Mouse (Mus musculus): ENCODE data around the gene Limch1. TPM values are rescaled to one million over a fixed set of nuclear protein-coding genes. Genes with fewer than 3 reads are reported as not detected.

The Limch1 gene
- polyA plus RNA-seq, 1 experiment from 2014 or later: 35.1 TPM

DNA sequence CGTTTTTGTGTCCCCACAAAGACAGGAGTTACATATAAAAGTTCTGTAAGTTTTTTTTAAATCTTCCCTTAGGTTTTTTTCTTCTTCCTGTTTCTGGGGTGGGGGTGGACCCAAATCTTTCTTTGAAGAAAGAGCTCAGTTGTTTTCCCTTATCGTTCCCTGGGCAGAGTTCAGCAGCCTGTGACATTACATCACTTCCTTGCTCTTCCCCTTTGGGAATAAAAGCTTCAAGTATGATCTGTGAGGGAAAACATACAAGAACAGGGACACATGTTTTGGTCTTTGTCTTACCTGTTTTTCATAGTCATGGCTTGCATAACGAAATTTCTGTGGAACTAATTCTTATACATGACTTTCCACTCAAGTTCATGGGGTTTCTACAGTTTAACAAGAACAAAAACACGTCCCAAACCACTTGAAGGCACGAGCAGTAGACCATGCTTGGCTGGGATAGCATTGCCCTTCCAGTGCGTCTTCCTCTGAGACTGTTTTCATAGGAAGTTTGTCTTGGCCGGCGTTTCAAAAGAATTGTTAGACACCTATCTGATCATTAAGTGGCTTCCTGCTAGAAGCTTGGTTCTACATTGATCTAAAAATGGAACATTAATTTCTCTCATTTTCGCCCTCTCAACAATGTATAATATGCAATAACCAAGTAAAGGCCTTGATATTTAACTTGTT is 150.0 kb downstream of the Limch1 start:
- 64% methylated on average over 9 of the region's 9 CpGs for WGBS
- H3K27ac ChIP-seq: no peak overlapping the region
- H3K4me1 ChIP-seq: 0 out of 2 replicates have a peak, but pooled peaks cover 2% of the 10 kb centered on the region
- no peaks in the 10 kb centered on the region for H3K9me3 ChIP-seq (replicated peaks)
- no peak overlapping the region for H3K4me3 ChIP-seq (replicated peaks)
- no peak overlapping the region for H3K4me2 ChIP-seq
- no peak for ATAC-seq (replicated peaks; ENCODE audit: low FRiP score)
- no peaks in the 10 kb centered on the region for H3K36me3 ChIP-seq
- no peaks in the 10 kb centered on the region for H3K27me3 ChIP-seq
- no peak overlapping the region for H3K9ac ChIP-seq

DNA sequence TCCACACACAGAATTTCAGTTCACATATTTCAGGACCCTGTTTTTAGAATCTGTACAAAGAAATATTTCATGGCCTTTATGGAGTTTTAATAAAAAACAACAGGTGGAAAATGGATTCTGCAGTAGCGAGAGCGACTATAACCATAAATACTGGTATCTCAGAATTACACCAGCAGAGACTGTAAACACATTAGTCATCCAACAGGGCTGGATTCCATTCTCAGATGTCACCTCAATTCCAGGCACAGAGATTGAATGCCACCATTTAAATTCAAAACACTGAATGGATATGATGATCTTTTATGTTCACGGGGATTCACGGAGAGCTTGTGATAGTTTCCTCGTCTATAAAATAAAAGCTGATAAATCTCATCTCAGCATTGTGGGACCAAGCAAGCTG is 152.0 kb downstream of the Limch1 start:
- H3K36me3 ChIP-seq: no peaks in the 10 kb centered on the region
- 75% methylated on average over 5 of the region's 5 CpGs for WGBS
- H3K4me3 ChIP-seq (replicated peaks): no peak overlapping the region
- no peak overlapping the region for H3K27ac ChIP-seq
- H3K9me3 ChIP-seq (replicated peaks): no peaks in the 10 kb centered on the region
- no peak overlapping the region for H3K9ac ChIP-seq
- no peak overlapping the region for H3K4me2 ChIP-seq
- ATAC-seq (replicated peaks; ENCODE audit: low FRiP score): no peak
- no peaks in the 10 kb centered on the region for H3K27me3 ChIP-seq
- 0 out of 2 replicates have a peak, but pooled peaks cover 2% of the 10 kb centered on the region for H3K4me1 ChIP-seq

DNA sequence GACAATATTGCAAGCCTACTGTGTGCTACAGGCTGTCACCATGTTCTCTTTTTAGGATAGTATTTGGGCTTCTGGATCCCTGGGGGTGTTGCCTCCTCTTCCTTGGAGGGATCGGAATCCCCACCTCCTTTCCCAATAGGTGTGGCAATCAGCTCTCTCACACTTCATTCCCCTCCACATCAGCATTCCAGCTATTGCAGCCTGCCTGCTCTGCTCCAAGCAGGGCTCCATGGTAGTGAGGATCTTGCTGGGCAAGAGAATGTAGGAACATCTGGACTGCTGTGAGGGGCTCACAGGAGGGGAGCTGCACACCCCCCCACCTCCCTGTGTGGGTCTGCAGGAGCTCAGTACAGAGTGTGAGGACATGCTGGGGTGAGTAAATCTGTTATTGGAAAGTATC is 152.6 kb downstream of the Limch1 start:
- H3K4me3 ChIP-seq (replicated peaks): no peak overlapping the region
- ATAC-seq (replicated peaks; ENCODE audit: low FRiP score): no peak

DNA sequence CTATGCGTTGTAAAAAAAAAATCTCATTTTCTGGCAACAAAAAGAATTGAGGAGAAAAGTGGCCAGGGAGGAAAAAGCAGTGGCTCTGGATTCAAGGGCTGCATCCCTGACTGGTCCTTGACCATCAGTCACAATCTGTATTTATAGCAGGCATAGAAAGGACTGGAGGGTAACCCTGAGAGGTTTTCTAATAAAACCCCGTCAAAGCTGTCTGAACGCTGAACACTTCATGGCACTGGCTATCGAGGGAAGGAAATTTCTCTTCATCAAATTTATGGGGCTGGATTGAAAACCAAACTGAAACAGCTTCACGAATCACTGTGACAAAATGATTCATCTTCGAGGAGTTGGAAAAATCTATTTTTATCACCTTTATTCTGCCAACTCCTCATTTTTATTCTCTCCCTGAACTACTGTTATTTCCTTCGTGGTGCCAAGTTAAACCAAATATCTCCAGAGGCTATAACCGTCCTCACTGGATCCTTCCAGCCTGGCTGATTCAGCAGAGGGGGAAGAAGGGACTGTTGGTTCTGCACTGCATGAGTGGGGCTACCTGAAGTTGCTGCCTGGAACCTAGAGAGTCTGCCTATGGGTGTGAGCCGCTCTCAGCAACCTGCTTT is 153.3 kb downstream of the Limch1 start:
- Histone ChIP-seq H3K27me3 (no peaks in the 10 kb centered on the region), H3K27ac (no peak overlapping the region), H3K9ac (no peak overlapping the region), H3K36me3 (no peaks in the 10 kb centered on the region), H3K4me3 (replicated peaks) (no peak overlapping the region), H3K4me2 (no peak overlapping the region), H3K9me3 (replicated peaks) (no peaks in the 10 kb centered on the region), H3K4me1 (0 out of 2 replicates have a peak, but pooled peaks cover 2% of the 10 kb centered on the region)
- 59% methylated on average over 9 of the region's 9 CpGs for WGBS
- ATAC-seq (replicated peaks; ENCODE audit: low FRiP score): no peak

More for the DNA sequence above, 152.6 kb downstream of the Limch1 start:
- Histone ChIP-seq H3K4me2 (no peak overlapping the region), H3K27me3 (no peaks in the 10 kb centered on the region), H3K9me3 (replicated peaks) (no peaks in the 10 kb centered on the region), H3K4me1 (0 out of 2 replicates have a peak, but pooled peaks cover 2% of the 10 kb centered on the region), H3K36me3 (no peaks in the 10 kb centered on the region), H3K9ac (no peak overlapping the region), H3K27ac (no peak overlapping the region)
- 88% methylated on average over 1 of the region's 1 CpGs for WGBS

DNA sequence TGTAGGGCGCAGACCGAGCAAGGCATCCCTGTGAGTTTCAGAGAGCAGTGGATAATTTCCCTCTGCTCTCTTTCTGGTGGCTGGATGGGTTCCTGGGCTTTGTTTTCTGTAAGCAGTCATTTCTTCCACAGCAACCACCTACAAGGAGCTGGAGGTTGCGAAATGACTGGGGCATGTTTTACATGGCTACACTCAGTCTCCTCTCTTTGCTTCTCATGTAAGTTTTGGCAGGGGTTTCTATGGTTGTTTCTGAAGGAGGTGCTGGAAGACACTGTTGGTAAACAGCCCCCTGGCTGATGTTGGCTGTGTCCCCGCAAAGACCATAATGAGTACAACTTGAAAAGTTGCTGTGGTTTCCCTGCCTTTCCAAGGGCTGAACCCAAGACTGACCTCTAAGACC is 155.5 kb downstream of the Limch1 start:
- H3K4me3 ChIP-seq (replicated peaks): no peak overlapping the region
- H3K4me1 ChIP-seq: 0 out of 2 replicates have a peak, but pooled peaks cover 7% of the 10 kb centered on the region
- no peak overlapping the region for H3K9ac ChIP-seq
- H3K4me2 ChIP-seq: no peak overlapping the region
- ATAC-seq (replicated peaks; ENCODE audit: low FRiP score): no peak
- no peak overlapping the region for H3K27ac ChIP-seq
- 94% methylated on average over 4 of the region's 4 CpGs for WGBS
- no peaks in the 10 kb centered on the region for H3K9me3 ChIP-seq (replicated peaks)
- no peaks in the 10 kb centered on the region for H3K27me3 ChIP-seq
- H3K36me3 ChIP-seq: no peaks in the 10 kb centered on the region

DNA sequence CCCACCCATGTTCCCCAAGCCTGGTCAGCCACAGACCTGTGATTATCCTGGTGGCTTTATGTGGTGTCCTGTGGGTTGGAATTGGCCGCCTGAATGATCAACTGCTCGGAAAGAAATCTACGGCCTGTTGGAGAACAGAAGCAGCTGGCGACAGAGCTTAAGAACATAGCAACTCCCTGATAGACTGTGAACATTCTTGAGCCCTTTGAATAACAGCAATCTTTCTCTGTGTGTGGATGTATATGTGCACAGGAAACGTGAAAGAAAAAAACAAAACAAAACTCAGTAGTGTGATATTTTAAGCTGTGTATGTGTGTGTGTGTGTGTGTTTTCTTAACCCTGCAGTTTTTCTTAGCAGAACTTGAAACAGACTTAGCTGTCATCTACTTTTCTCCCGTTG is 159.2 kb downstream of the Limch1 start:
- no peak overlapping the region for H3K4me2 ChIP-seq
- H3K36me3 ChIP-seq: no peaks in the 10 kb centered on the region
- H3K4me1 ChIP-seq: 0 out of 2 replicates have a peak, but pooled peaks cover 7% of the 10 kb centered on the region
- 34% methylated on average over 6 of the region's 6 CpGs for WGBS
- no peak for ATAC-seq (replicated peaks; ENCODE audit: low FRiP score)
- no peaks in the 10 kb centered on the region for H3K27me3 ChIP-seq
- H3K9me3 ChIP-seq (replicated peaks): no peaks in the 10 kb centered on the region
- no peak overlapping the region for H3K4me3 ChIP-seq (replicated peaks)
- peak overlapping the region; percentile 16; the same call in 1 of the 2 replicates for H3K27ac ChIP-seq
- no peak overlapping the region for H3K9ac ChIP-seq

DNA sequence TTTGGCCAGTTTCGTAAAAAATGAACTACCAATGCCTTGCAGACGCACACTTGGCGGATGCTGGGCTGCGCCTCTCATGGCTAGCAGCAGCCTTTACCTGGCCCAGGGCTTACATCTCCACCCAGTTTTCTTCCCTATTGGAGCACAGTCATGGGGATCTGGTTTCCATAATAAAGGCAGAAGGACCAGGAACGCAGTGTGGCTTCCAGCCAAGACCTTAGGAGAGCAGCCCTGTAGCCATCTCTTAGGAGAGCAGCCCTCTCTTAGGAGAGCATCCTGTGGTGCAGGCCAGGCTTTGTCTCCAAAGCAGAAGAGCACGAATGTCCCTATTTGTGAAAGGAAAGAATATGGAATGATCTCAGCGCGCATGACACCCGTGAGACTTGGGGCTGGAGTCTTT is 163.3 kb downstream of the Limch1 start:
- Histone ChIP-seq H3K4me3 (replicated peaks) (no peak overlapping the region), H3K9ac (no peak overlapping the region), H3K4me1 (0 out of 2 replicates have a peak, but pooled peaks cover 7% of the 10 kb centered on the region), H3K27ac (no peak overlapping the region), H3K36me3 (no peaks in the 10 kb centered on the region), H3K4me2 (no peak overlapping the region), H3K9me3 (replicated peaks) (no peaks in the 10 kb centered on the region), H3K27me3 (no peaks in the 10 kb centered on the region)
- 87% methylated on average over 9 of the region's 9 CpGs for WGBS
- ATAC-seq (replicated peaks; ENCODE audit: low FRiP score): no peak

DNA sequence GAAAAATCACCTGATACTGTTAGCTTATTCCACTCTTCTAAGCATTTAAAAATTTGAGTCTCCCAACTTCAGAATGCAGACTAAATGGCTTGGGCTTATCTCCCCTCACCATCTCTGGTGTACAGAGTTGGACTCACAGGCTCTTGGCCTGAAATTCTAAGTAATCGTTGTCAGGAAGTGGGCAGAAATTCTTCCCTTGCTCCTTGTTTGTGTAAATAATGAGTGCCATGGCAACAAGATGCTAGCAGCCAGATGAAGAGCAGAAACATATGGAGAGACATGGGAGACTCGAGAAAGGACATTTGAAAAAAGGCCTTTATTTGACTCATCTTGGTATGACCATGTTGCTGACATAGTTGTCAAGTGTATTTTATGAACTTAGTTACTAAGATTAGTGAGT is 164.3 kb downstream of the Limch1 start:
- H3K4me3 ChIP-seq (replicated peaks): no peak overlapping the region
- H3K27ac ChIP-seq: no peak overlapping the region
- ATAC-seq (replicated peaks; ENCODE audit: low FRiP score): no peak
- no peaks in the 10 kb centered on the region for H3K9me3 ChIP-seq (replicated peaks)
- H3K4me2 ChIP-seq: no peak overlapping the region
- H3K4me1 ChIP-seq: peaks cover 11% of the 10 kb centered on the region; the same call in 1 of the 2 replicates
- H3K27me3 ChIP-seq: no peaks in the 10 kb centered on the region
- no peaks in the 10 kb centered on the region for H3K36me3 ChIP-seq
- 38% methylated on average over 2 of the region's 2 CpGs for WGBS
- no peak overlapping the region for H3K9ac ChIP-seq

DNA sequence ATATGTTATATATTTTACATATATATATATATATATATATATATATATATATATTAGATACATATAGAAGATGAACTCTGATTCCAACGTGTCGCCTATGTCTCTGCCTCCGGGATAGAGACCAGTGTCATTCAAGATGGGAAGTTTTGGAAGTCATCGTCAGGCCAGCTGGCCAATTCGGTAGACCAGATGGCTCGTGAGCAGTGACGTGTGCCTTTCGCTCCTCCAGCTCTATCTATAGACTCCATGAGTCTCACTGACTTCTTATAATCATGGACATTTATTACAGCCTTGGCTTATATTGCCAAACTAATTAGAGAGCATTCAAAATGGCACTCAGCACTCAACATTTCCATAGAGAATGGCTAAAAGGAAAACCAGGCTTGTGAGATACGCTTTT is 165.0 kb downstream of the Limch1 start:
- Histone ChIP-seq H3K27me3 (no peaks in the 10 kb centered on the region), H3K36me3 (no peaks in the 10 kb centered on the region), H3K4me2 (no peak overlapping the region), H3K4me3 (replicated peaks) (no peak overlapping the region), H3K9ac (no peak overlapping the region), H3K27ac (no peak overlapping the region), H3K4me1 (peaks cover 9% of the 10 kb centered on the region), H3K9me3 (replicated peaks) (no peaks in the 10 kb centered on the region)
- no peak for ATAC-seq (replicated peaks; ENCODE audit: low FRiP score)
- WGBS: 97% methylated on average over 9 of the region's 9 CpGs

DNA sequence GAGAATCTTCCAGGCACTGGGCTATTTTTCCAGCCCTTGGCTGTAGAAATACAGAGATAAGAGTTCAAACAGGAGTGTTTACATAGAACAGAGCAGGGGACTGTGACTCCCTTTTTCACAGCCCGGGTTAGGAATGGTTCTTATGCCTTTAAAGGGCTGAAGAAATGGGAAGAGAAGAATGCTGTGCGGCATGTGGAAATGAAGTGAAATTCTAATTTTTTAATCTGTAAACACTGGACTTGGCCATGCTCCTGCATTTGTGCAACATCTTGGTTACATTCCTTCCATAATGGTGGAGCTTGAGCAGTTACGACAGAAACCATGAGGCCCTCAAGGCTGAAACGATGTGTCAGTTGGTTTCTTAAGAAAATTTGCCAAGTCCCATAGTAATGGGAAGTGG is 165.4 kb downstream of the Limch1 start:
- H3K4me2 ChIP-seq: no peak overlapping the region
- no peak overlapping the region for H3K27ac ChIP-seq
- WGBS: 95% methylated on average over 4 of the region's 4 CpGs

DNA sequence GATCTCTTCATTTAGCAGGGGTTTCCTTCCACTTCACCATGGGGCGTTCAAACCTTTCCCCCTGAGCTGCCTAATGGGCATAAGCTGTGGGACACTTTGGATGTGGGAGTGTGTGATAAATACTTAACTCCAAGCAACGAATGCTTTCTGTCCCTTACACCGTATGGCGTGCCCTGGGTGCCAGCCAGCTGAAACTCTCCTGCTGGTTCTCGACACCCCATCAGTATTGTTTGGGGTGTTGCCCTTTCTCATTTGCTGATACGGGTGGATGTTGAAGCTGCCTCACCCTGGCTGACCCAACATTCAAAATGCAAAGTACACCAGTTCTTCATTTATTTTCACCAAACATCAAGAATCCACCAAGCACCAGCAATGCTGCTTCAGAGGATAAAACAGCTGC is 168.2 kb downstream of the Limch1 start:
- no peaks in the 10 kb centered on the region for H3K9me3 ChIP-seq (replicated peaks)
- no peaks in the 10 kb centered on the region for H3K27me3 ChIP-seq
- 80% methylated on average over 6 of the region's 6 CpGs for WGBS
- H3K4me2 ChIP-seq: no peak overlapping the region
- no peaks in the 10 kb centered on the region for H3K36me3 ChIP-seq
- H3K4me3 ChIP-seq (replicated peaks): no peak overlapping the region
- H3K27ac ChIP-seq: no peak overlapping the region
- no peak for ATAC-seq (replicated peaks; ENCODE audit: low FRiP score)
- H3K4me1 ChIP-seq: peaks cover 31% of the 10 kb centered on the region
- H3K9ac ChIP-seq: no peak overlapping the region

More for the DNA sequence above, 165.4 kb downstream of the Limch1 start:
- Histone ChIP-seq H3K4me1 (peaks cover 14% of the 10 kb centered on the region), H3K9me3 (replicated peaks) (no peaks in the 10 kb centered on the region), H3K9ac (no peak overlapping the region), H3K36me3 (no peaks in the 10 kb centered on the region), H3K27me3 (no peaks in the 10 kb centered on the region), H3K4me3 (replicated peaks) (no peak overlapping the region)
- no peak for ATAC-seq (replicated peaks; ENCODE audit: low FRiP score)

DNA sequence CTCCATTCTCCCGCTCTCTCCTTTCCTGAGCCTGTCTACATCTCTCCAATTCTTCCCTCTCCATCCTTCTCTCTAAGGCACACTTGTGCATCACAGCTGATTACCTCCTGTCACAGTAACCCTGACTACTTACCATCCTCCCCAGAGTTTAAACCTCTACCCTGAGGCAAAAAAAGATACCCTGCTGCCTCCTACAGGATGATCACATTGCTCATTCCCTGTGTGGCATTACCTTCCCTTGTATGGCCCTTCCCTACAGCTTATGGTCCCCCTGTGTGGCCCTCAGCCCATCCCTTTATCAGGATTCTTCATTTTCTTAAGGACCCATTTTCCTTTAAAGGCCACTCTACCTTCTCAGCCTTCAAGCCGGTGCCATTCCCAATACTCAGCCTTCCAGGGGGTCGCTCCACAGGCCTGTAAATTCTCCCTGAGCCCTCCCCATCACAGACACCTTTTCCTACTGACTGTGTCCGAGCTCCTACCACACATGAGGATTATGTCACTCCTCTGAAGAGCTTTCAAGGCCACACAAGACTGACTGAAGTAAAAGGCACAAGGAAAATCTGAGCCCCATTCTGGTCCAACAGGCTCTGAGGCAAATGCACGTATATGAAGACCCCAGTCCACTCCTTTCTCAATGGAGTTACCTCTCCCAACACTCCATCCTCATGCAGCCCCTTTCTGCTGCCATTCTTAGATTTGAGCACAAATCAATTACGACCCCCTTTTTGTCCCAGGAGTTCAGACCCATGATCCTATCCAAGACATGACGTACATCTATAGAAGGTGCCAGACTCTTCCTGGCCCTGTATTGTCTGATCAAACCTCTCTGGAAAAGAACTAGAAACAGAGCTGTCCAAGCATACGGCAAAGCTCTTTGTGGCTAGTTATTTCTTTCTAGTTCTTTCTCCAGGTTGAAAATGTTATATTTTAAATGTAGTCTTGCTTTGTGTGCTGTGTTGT is 172.0 kb downstream of the Limch1 start:
- no peaks in the 10 kb centered on the region for H3K9me3 ChIP-seq (replicated peaks)
- no peak overlapping the region for H3K27ac ChIP-seq
- no peak for ATAC-seq (replicated peaks; ENCODE audit: low FRiP score)
- H3K9ac ChIP-seq: no peak overlapping the region
- H3K27me3 ChIP-seq: no peaks in the 10 kb centered on the region
- WGBS: 85% methylated on average over 8 of the region's 8 CpGs
- peaks cover 42% of the 10 kb centered on the region for H3K4me1 ChIP-seq
- H3K36me3 ChIP-seq: no peaks in the 10 kb centered on the region
- no peak overlapping the region for H3K4me2 ChIP-seq
- no peak overlapping the region for H3K4me3 ChIP-seq (replicated peaks)
